Mouse (Mus musculus): Measurements from ENCODE around the gene Abca3.

DNA sequence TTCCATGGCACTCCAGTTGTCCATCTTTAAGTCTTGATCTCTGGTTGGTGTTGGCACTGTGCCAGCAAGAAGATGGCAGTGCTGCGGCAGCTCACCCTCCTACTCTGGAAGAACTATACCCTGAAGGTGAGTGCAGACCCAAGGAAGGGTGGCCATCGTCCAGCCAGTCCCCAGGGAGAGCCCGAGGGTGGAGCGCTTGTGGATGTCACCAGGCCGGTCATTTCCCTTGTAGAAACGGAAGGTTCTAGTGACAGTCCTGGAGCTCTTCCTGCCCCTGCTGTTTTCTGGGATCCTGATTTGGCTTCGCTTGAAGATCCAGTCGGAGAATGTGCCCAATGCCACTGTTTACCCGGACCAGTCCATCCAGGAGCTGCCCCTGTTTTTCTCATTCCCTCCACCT is 12.7 kb downstream of the Abca3 start:
- TF ChIP-seq CTCF (IDR thresholded peaks at IDR 0.05; ENCODE audit: extremely low read depth, insufficient read depth, low read length) (no peak), POLR2A (IDR thresholded peaks at IDR 0.05; ENCODE audit: extremely low read depth, insufficient read depth, low read length) (no peak)
